Mouse (Mus musculus): ENCODE measurements at regions not wholly inside any gene's neighbourhood (a gene's known extent, or its start where the extent isn't known, plus 50 kb on each side); places are given as distances from the start of the nearest gene placed in this dataset.
"Not testable (repeated sequence)": the region's sequence is repeated elsewhere in the genome, so short reads cannot be mapped to it uniquely, and the experiment has no call there.

DNA sequence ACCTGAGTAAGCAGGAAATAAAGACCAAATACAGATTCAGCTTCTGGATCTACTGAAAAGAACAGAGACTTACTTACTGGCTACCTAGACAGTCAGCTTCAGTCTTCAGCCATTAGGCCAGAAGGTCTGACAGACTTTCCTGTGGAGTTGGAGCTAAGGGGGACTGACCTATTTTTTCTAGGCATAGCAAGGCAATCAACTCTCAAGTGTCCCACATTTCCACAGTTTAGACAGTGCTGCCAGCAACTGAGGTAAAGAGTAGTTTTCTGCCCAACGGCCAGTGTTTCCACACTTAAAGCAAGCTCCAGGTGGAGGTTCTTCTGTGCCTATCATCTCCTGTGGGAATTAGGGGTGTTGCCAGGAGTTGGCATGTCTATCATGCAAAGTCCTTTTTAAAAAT, 111.3 kb upstream of the Ppp6c start:
- peak; percentile 12 for DNase-seq (ENCODE audit: low spot score, missing footprints)
- Histone ChIP-seq H3K27ac (ENCODE audit: low read depth, low read length) (no peak overlapping the region), H3K9ac (ENCODE audit: low read length) (no peak overlapping the region), H3K4me3 (ENCODE audit: low read depth, low read length) (no peak overlapping the region), H3K9me3 (ENCODE audit: control insufficient read depth, low read length) (no peaks in the 10 kb centered on the region), H3K27me3 (ENCODE audit: control insufficient read depth, insufficient read depth, low read length) (no peaks in the 10 kb centered on the region), H3K4me2 (no peak overlapping the region), H3K36me3 (ENCODE audit: control insufficient read depth, insufficient read depth, low read length) (no peaks in the 10 kb centered on the region), H3K4me1 (ENCODE audit: control insufficient read depth, insufficient read depth, low read length) (no peaks in the 10 kb centered on the region)
- ATAC-seq (ENCODE audit: low FRiP score) = no peak
- 88% methylated on average over 1 of the region's 1 CpGs for WGBS

GRCm38 (mm10) chr2:39325715-39326493, 99.7 kb upstream of the Ppp6c start:
- WGBS = 75% methylated on average over 9 of the region's 9 CpGs
- DNase-seq (ENCODE audit: low spot score, missing footprints) (no peak), ATAC-seq (ENCODE audit: low FRiP score) (no peak)
- H3K4me2 ChIP-seq = no peak overlapping the region
- H3K27ac ChIP-seq (ENCODE audit: low read depth, low read length) = no peak overlapping the region
- H3K4me3 ChIP-seq (ENCODE audit: low read depth, low read length) = no peak overlapping the region
- no peaks in the 10 kb centered on the region for H3K4me1 ChIP-seq (ENCODE audit: control insufficient read depth, insufficient read depth, low read length)
- H3K9me3 ChIP-seq (ENCODE audit: control insufficient read depth, low read length) = no peaks in the 10 kb centered on the region
- H3K36me3 ChIP-seq (ENCODE audit: control insufficient read depth, insufficient read depth, low read length) = no peaks in the 10 kb centered on the region
- no peak overlapping the region for H3K9ac ChIP-seq (ENCODE audit: low read length)
- no peaks in the 10 kb centered on the region for H3K27me3 ChIP-seq (ENCODE audit: control insufficient read depth, insufficient read depth, low read length)

DNA sequence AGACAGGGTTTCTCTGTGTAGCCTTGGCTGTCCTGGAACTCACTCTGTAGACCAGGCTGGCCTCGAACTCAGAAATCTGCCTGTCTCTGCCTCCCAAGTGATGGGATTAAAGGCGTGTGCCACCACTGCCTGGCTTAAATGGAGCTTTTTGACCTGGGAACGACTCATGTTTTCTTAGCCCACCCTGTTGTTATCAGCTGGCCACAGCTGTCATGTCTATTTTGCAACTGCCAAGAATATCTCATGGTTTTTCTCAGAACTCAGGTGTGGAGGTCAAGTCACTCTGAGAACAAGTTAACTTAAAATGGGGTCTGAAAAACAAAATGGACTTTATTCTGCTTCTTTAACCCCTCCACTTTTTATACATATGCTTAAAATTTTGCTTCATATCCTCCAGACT, 98.9 kb upstream of the Ppp6c start:
- H3K9ac ChIP-seq (ENCODE audit: low read length); H3K27ac ChIP-seq (ENCODE audit: low read depth, low read length); H3K4me3 ChIP-seq (ENCODE audit: low read depth, low read length); H3K27me3 ChIP-seq (ENCODE audit: control insufficient read depth, insufficient read depth, low read length); H3K4me2 ChIP-seq; H3K36me3 ChIP-seq (ENCODE audit: control insufficient read depth, insufficient read depth, low read length); DNase-seq (ENCODE audit: low spot score, missing footprints); H3K9me3 ChIP-seq (ENCODE audit: control insufficient read depth, low read length); H3K4me1 ChIP-seq (ENCODE audit: control insufficient read depth, insufficient read depth, low read length); ATAC-seq (ENCODE audit: low FRiP score): not testable (repeated sequence)
- WGBS = 71% methylated on average over 3 of the region's 3 CpGs

GRCm38 (mm10) chr2:39299798-39300382, 73.6 kb upstream of the Ppp6c start:
- no peak for ATAC-seq (ENCODE audit: low FRiP score)
- WGBS = 89% methylated on average over 2 of the region's 2 CpGs

GRCm38 (mm10) chr2:39299290-39299689, 73.0 kb upstream of the Ppp6c start:
- Histone ChIP-seq H3K27me3 (ENCODE audit: control insufficient read depth, insufficient read depth, low read length) (no peaks in the 10 kb centered on the region), H3K36me3 (ENCODE audit: control insufficient read depth, insufficient read depth, low read length) (no peaks in the 10 kb centered on the region), H3K4me3 (ENCODE audit: low read depth, low read length) (no peak overlapping the region), H3K9ac (ENCODE audit: low read length) (no peak overlapping the region), H3K9me3 (ENCODE audit: control insufficient read depth, low read length) (no peaks in the 10 kb centered on the region), H3K27ac (ENCODE audit: low read depth, low read length) (no peak overlapping the region), H3K4me2 (no peak overlapping the region), H3K4me1 (ENCODE audit: control insufficient read depth, insufficient read depth, low read length) (no peaks in the 10 kb centered on the region)
- no peak for ATAC-seq (ENCODE audit: low FRiP score)
- DNase-seq (ENCODE audit: low spot score, missing footprints) = peak; percentile 4
- WGBS = 70% methylated on average over 1 of the region's 1 CpGs

More at GRCm38 (mm10) chr2:39299798-39300382, 73.6 kb upstream of the Ppp6c start:
- DNase-seq (ENCODE audit: low spot score, missing footprints) = peak; percentile 12
- no peaks in the 10 kb centered on the region for H3K36me3 ChIP-seq (ENCODE audit: control insufficient read depth, insufficient read depth, low read length)
- no peaks in the 10 kb centered on the region for H3K27me3 ChIP-seq (ENCODE audit: control insufficient read depth, insufficient read depth, low read length)
- no peaks in the 10 kb centered on the region for H3K9me3 ChIP-seq (ENCODE audit: control insufficient read depth, low read length)
- no peaks in the 10 kb centered on the region for H3K4me1 ChIP-seq (ENCODE audit: control insufficient read depth, insufficient read depth, low read length)
- no peak overlapping the region for H3K4me2 ChIP-seq
- no peak overlapping the region for H3K4me3 ChIP-seq (ENCODE audit: low read depth, low read length)
- no peak overlapping the region for H3K27ac ChIP-seq (ENCODE audit: low read depth, low read length)
- H3K9ac ChIP-seq (ENCODE audit: low read length) = no peak overlapping the region

GRCm38 (mm10) chr2:39295435-39295834, 69.2 kb upstream of the Ppp6c start:
- H3K4me1 ChIP-seq (ENCODE audit: control insufficient read depth, insufficient read depth, low read length) = no peaks in the 10 kb centered on the region
- H3K4me2 ChIP-seq = no peak overlapping the region
- no peak overlapping the region for H3K4me3 ChIP-seq (ENCODE audit: low read depth, low read length)
- no peaks in the 10 kb centered on the region for H3K9me3 ChIP-seq (ENCODE audit: control insufficient read depth, low read length)
- H3K36me3 ChIP-seq (ENCODE audit: control insufficient read depth, insufficient read depth, low read length) = no peaks in the 10 kb centered on the region
- 83% methylated on average over 1 of the region's 1 CpGs for WGBS
- no peak overlapping the region for H3K27ac ChIP-seq (ENCODE audit: low read depth, low read length)
- H3K27me3 ChIP-seq (ENCODE audit: control insufficient read depth, insufficient read depth, low read length) = no peaks in the 10 kb centered on the region
- H3K9ac ChIP-seq (ENCODE audit: low read length) = no peak overlapping the region
- DNase-seq (ENCODE audit: low spot score, missing footprints) (no peak), ATAC-seq (ENCODE audit: low FRiP score) (no peak)

GRCm38 (mm10) chr2:39278218-39278617, 52.0 kb upstream of the Ppp6c start:
- Histone ChIP-seq H3K4me1 (ENCODE audit: control insufficient read depth, insufficient read depth, low read length) (no peaks in the 10 kb centered on the region), H3K27ac (ENCODE audit: low read depth, low read length) (no peak overlapping the region), H3K4me2 (no peak overlapping the region), H3K9me3 (ENCODE audit: control insufficient read depth, low read length) (no peaks in the 10 kb centered on the region), H3K4me3 (ENCODE audit: low read depth, low read length) (no peak overlapping the region), H3K27me3 (ENCODE audit: control insufficient read depth, insufficient read depth, low read length) (no peaks in the 10 kb centered on the region), H3K9ac (ENCODE audit: low read length) (no peak overlapping the region), H3K36me3 (ENCODE audit: control insufficient read depth, insufficient read depth, low read length) (no peaks in the 10 kb centered on the region)
- 57% methylated on average over 1 of the region's 1 CpGs for WGBS
- no peak for ATAC-seq (ENCODE audit: low FRiP score)
- DNase-seq (ENCODE audit: low spot score, missing footprints) = no peak

All from midbrain, embryonic 11.5 days (tissue).